Mouse (Mus musculus) lung, postnatal 0 days (tissue): ENCODE measurements around the gene Kxd1.

Experiments used
- CTCF ChIP-seq: IDR thresholded peaks from 2 replicates; pipeline ENCODE4 v1.5.1; 2016; ENCODE audit warnings: antibody characterized with exemption, mild to moderate bottlenecking
- EP300 ChIP-seq: IDR thresholded peaks from 2 replicates; pipeline ENCODE4 v1.6.1; 2016; ENCODE audit warnings: antibody characterized with exemption, mild to moderate bottlenecking, control low read depth

DNA sequence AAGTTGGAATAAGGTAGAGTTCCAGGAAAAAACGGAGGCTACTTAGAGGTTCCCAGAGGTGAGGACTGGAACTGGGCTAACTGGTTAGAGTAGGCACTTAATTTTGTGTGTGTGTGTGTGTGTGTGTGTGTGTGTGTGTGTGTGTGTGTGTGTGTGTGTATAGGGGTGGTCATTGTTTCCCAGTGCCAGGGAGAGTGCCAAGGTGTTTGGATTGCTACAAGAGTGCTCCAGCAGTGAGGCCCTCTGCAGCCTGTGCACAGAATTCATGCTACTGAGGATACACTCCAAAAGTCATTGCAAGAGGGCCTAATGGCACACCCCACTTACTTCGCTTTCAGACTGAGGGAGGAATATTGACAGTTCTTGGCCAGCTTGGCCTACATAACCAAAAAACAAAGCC lies 44.8 kb downstream of the Kxd1 start:
- TF ChIP-seq EP300 (peak; percentile 55), CTCF (no peak)
